Mouse (Mus musculus): Measurements from ENCODE around the gene Ttc17. TPM values are rescaled to one million over a fixed set of nuclear protein-coding genes. Genes with fewer than 3 reads are reported as not detected.

Ttc17 gene
- polyA plus RNA-seq (2017; shearing (Covaris generic)), result 48.2 TPM

GRCm38 (mm10) chr2:94406083-94406957 lies at the start of gene Ttc17:
Gene Ttc17, minus strand, starts transcription at chr2:94406689.

Other genes starting within 250 kb of the Ttc17 start
- gene Hsd17b12, start 248.7 kb downstream of the Ttc17 start, polyA plus RNA-seq (2017; shearing (Covaris generic)), result 47.1 TPM
- 105 TPM for gene Api5, start 31.4 kb upstream of the Ttc17 start, polyA plus RNA-seq (2017; shearing (Covaris generic))

All from effector memory CD4-positive, alpha-beta T cell, adult 5 months (primary cell).